26 mouse cellular contexts compared by ENCODE assay signal in the genomic region with DNA sequence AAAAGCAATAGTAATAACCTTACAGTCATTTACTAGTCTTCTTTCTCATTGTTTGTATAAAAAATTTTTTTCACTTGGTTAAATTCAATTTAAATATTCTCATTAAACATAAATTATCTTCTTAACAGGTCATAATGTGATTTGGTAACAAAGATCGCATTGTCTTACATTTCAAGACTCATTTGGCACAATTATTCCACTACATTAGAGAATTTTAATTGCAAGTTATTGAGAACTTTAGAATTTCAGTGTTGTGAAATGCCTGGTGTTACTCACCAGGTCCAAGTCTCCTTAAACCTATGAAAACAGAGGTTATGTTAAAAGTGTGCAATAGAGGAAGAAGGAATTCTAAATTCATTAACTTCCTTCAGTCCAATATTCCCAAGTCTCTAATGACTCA.
"Had no signal": no experiment of that assay in that cellular context is flagged by ENCODE, and none has a peak within 500 bp of the region (broad histone marks: within the 10 kb centered on the region; RNA-seq: fewer than 3 reads in every experiment).

No protein-coding gene starts in this region.

- H3K36me3 ChIP-seq: heart, embryonic 13.5 days; heart, embryonic 15.5 days; hindbrain, embryonic 10.5 days; hindbrain, embryonic 12.5 days; intestine, embryonic 15.5 days; limb, embryonic 10.5 days; limb, embryonic 12.5 days; liver, embryonic 13.5 days had no signal

- ATAC-seq: hindbrain, embryonic 16.5 days; inflammation-experienced regulatory T-cells, adult 6 months; intestine, embryonic 15.5 days; intestine, postnatal 0 days had no signal

- H3K9ac ChIP-seq: heart, embryonic 13.5 days; heart, embryonic 15.5 days; hindbrain, embryonic 12.5 days; hindbrain, embryonic 14.5 days; intestine, embryonic 15.5 days; limb, embryonic 12.5 days; liver, embryonic 13.5 days had no signal

- H3K9me3 ChIP-seq: heart, embryonic 13.5 days; heart, embryonic 15.5 days; hindbrain, embryonic 10.5 days; hindbrain, embryonic 12.5 days; intestine, embryonic 15.5 days; limb, embryonic 10.5 days; limb, embryonic 12.5 days; liver, embryonic 13.5 days had no signal

- H3K4me3 ChIP-seq: heart, adult 2 months; heart, embryonic 13.5 days; heart, embryonic 15.5 days; hindbrain, embryonic 10.5 days; hindbrain, embryonic 12.5 days; intestine, embryonic 15.5 days; limb, embryonic 10.5 days; limb, embryonic 12.5 days; liver, embryonic 13.5 days had no signal

- H3K27ac ChIP-seq: heart, adult 2 months; heart, embryonic 13.5 days; heart, embryonic 15.5 days; hindbrain, embryonic 10.5 days; hindbrain, embryonic 12.5 days; hindbrain, embryonic 14.5 days; intestine, embryonic 15.5 days; limb, embryonic 10.5 days; limb, embryonic 12.5 days; liver, embryonic 13.5 days had no signal

- H3K4me2 ChIP-seq: heart, embryonic 11.5 days; heart, embryonic 13.5 days; heart, embryonic 15.5 days; hindbrain, embryonic 12.5 days; hindbrain, embryonic 14.5 days; intestine, embryonic 15.5 days; limb, embryonic 12.5 days; liver, embryonic 11.5 days; liver, embryonic 13.5 days had no signal

- H3K27me3 ChIP-seq: heart, embryonic 13.5 days; heart, embryonic 15.5 days; hindbrain, embryonic 12.5 days; intestine, embryonic 15.5 days; limb, embryonic 12.5 days; liver, embryonic 13.5 days had no signal

- H3K4me1 ChIP-seq: heart, embryonic 15.5 days; intestine, embryonic 15.5 days; liver, embryonic 13.5 days had no signal

- DNase-seq: gastrocnemius, postnatal 14 days; gastrocnemius, postnatal 36 days; heart, adult 11 months; heart, adult 2 months; heart, postnatal 4 days; kidney, adult 18-20 months; kidney, adult 8-10 months; kidney, postnatal 10 days; kidney, postnatal 36 days; layer of hippocampus, adult 9-11 months; layer of hippocampus, postnatal 36 days; liver; liver, embryonic 13.5 days had no signal
